Mouse (Mus musculus) small intestine, adult 2 months (tissue): ENCODE results near the gene Hrh2.

ENCODE experiments used
- CTCF ChIP-seq: fragments of 200-500 bp; IDR thresholded peaks from 2 replicates; pipeline ENCODE4 v1.5.1; 2012; ENCODE audit warnings: low read depth, mild to moderate bottlenecking, control low read depth, inconsistent platforms, low read length, moderate library complexity, mixed read lengths; ENCODE audit not compliant: insufficient replicate concordance, insufficient read length; ENCODE audit errors: extremely low read depth
- POLR2A ChIP-seq: fragments of 200-500 bp; IDR thresholded peaks from 2 replicates; pipeline ENCODE4 v1.6.1; 2012; ENCODE audit warnings: low read depth, mild to moderate bottlenecking, control low read depth, inconsistent platforms, low read length, moderate library complexity

DNA sequence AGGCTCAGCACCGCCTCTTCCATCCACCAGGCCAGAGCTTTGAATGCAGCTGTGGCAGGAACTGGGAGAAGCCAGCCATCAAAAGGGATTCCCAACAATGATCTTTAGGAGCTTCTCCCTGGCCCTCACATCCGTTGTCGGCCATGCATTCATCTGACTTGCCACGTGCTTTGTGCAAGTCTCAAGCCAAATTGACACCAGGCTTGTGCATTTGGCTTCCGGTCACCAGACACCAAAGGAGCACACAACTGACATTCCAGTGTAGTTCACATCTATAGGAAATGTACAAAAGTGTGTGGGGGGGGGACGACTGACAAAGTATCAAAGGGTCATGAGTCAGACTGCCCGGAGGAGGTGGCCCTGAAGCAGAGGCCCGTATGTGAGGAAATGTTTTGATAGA lies 58.4 kb downstream of the Hrh2 start:
- TF ChIP-seq POLR2A (no peak), CTCF (no peak)
